Mouse (Mus musculus) heart, adult 2 months (tissue): ENCODE results near the gene Gm7138.
"Not testable (repeated sequence)": the region's sequence is repeated elsewhere in the genome, so short reads cannot be mapped to it uniquely, and the experiment has no call there.

Source experiments
- CTCF ChIP-seq: fragments of 200-600 bp; IDR thresholded peaks from 2 replicates; pipeline ENCODE4 v1.8.1; 2022; ENCODE audit warnings: antibody characterized with exemption, mild to moderate bottlenecking, moderate library complexity
- EP300 ChIP-seq: fragments of 200-500 bp; IDR thresholded peaks from 2 replicates; pipeline ENCODE4 v1.6.1; 2011; ENCODE audit warnings: low read depth, low read length, control low read depth; ENCODE audit not compliant: insufficient read depth
- POLR2A ChIP-seq: fragments of 200-500 bp; IDR thresholded peaks from 2 replicates; pipeline ENCODE4 v1.6.1; 2011; ENCODE audit warnings: mild to moderate bottlenecking, low read depth, low read length, control low read depth; ENCODE audit not compliant: insufficient read depth

- not testable (repeated sequence) for TF ChIP-seq CTCF, POLR2A, EP300
Measured at GRCm38 (mm10) chr10:77772142-77772541, 4.6 kb downstream of the Gm7138 start.
